Mouse (Mus musculus): ENCODE measurements around the gene Hus1. TPM values are rescaled to one million over a fixed set of nuclear protein-coding genes. Genes with fewer than 3 reads are reported as not detected.
A peak's percentile ranks its signal among the peaks of the same experiment; 100 is the strongest.

Gene Hus1
- polyA plus RNA-seq, 1 experiment from 2014 or later, result 22.6 TPM

GRCm38 (mm10) chr11:9010416-9010815, 575 bp downstream of the Hus1 start:
- H3K27ac ChIP-seq (ENCODE audit: low read depth, low read length), result peak overlapping the region; percentile 68; the same call in 1 of the 2 replicates
- peaks cover 7% of the 10 kb centered on the region for H3K4me1 ChIP-seq (ENCODE audit: control insufficient read depth, insufficient read depth, low read length)
- peak overlapping the region; percentile 92 for H3K9ac ChIP-seq (ENCODE audit: low read length)
- WGBS, result under 1% methylated on average over 7 of the region's 7 CpGs
- peak overlapping the region; percentile 73 for H3K4me3 ChIP-seq (ENCODE audit: low read depth, low read length)
- DNase-seq (ENCODE audit: low spot score, missing footprints) (no peak), ATAC-seq (ENCODE audit: low FRiP score) (peak; percentile 66)
- H3K27me3 ChIP-seq (ENCODE audit: control insufficient read depth, insufficient read depth, low read length), result no peaks in the 10 kb centered on the region
- peak overlapping the region; percentile 74 for H3K4me2 ChIP-seq
- H3K36me3 ChIP-seq (ENCODE audit: control insufficient read depth, insufficient read depth, low read length), result no peaks in the 10 kb centered on the region
- H3K9me3 ChIP-seq (ENCODE audit: control insufficient read depth, low read length), result no peaks in the 10 kb centered on the region

GRCm38 (mm10) chr11:9008761-9009160, 2.2 kb downstream of the Hus1 start:
- Histone ChIP-seq H3K36me3 (ENCODE audit: control insufficient read depth, insufficient read depth, low read length) (peaks cover 9% of the 10 kb centered on the region; the same call in 1 of the 2 replicates), H3K9me3 (ENCODE audit: control insufficient read depth, low read length) (no peaks in the 10 kb centered on the region), H3K27me3 (ENCODE audit: control insufficient read depth, insufficient read depth, low read length) (no peaks in the 10 kb centered on the region), H3K4me1 (ENCODE audit: control insufficient read depth, insufficient read depth, low read length) (peaks cover 7% of the 10 kb centered on the region), H3K4me3 (ENCODE audit: low read depth, low read length) (no peak overlapping the region), H3K27ac (ENCODE audit: low read depth, low read length) (no peak overlapping the region), H3K9ac (ENCODE audit: low read length) (no peak overlapping the region), H3K4me2 (no peak overlapping the region)
- WGBS, result 97% methylated on average over 5 of the region's 5 CpGs
- ATAC-seq (ENCODE audit: low FRiP score) (no peak), DNase-seq (ENCODE audit: low spot score, missing footprints) (no peak)

- no peak overlapping the region for H3K4me2 ChIP-seq
- no peaks in the 10 kb centered on the region for H3K36me3 ChIP-seq (ENCODE audit: control insufficient read depth, insufficient read depth, low read length)
- no peak for ATAC-seq (ENCODE audit: low FRiP score)
- H3K27me3 ChIP-seq (ENCODE audit: control insufficient read depth, insufficient read depth, low read length), result no peaks in the 10 kb centered on the region
- no peak overlapping the region for H3K9ac ChIP-seq (ENCODE audit: low read length)
- no peak overlapping the region for H3K27ac ChIP-seq (ENCODE audit: low read depth, low read length)
- no peak for DNase-seq (ENCODE audit: low spot score, missing footprints)
- WGBS, result 65% methylated on average over 4 of the region's 4 CpGs
- H3K4me1 ChIP-seq (ENCODE audit: control insufficient read depth, insufficient read depth, low read length), result 0 out of 2 replicates have a peak, but pooled peaks cover 3% of the 10 kb centered on the region
- no peaks in the 10 kb centered on the region for H3K9me3 ChIP-seq (ENCODE audit: control insufficient read depth, low read length)
- H3K4me3 ChIP-seq (ENCODE audit: low read depth, low read length), result no peak overlapping the region
Measured at GRCm38 (mm10) chr11:8988084-8988483, 22.9 kb downstream of the Hus1 start.

- ATAC-seq (ENCODE audit: low FRiP score) (no peak), DNase-seq (ENCODE audit: low spot score, missing footprints) (no peak)
- no peak overlapping the region for H3K27ac ChIP-seq (ENCODE audit: low read depth, low read length)
- no peak overlapping the region for H3K9ac ChIP-seq (ENCODE audit: low read length)
- H3K27me3 ChIP-seq (ENCODE audit: control insufficient read depth, insufficient read depth, low read length), result no peaks in the 10 kb centered on the region
- 0 out of 2 replicates have a peak, but pooled peaks cover 3% of the 10 kb centered on the region for H3K4me1 ChIP-seq (ENCODE audit: control insufficient read depth, insufficient read depth, low read length)
- H3K36me3 ChIP-seq (ENCODE audit: control insufficient read depth, insufficient read depth, low read length), result no peaks in the 10 kb centered on the region
- no peaks in the 10 kb centered on the region for H3K9me3 ChIP-seq (ENCODE audit: control insufficient read depth, low read length)
- H3K4me2 ChIP-seq, result no peak overlapping the region
- H3K4me3 ChIP-seq (ENCODE audit: low read depth, low read length), result no peak overlapping the region
Measured at GRCm38 (mm10) chr11:8986058-8986457, 24.9 kb downstream of the Hus1 start.

GRCm38 (mm10) chr11:8983237-8983861, 27.6 kb downstream of the Hus1 start:
- no peak overlapping the region for H3K4me3 ChIP-seq (ENCODE audit: low read depth, low read length)
- DNase-seq (ENCODE audit: low spot score, missing footprints) (peak; percentile 92), ATAC-seq (ENCODE audit: low FRiP score) (peak; percentile 58; the same call in 1 of the 2 replicates)
- H3K9me3 ChIP-seq (ENCODE audit: control insufficient read depth, low read length), result no peaks in the 10 kb centered on the region
- H3K27me3 ChIP-seq (ENCODE audit: control insufficient read depth, insufficient read depth, low read length), result no peaks in the 10 kb centered on the region
- H3K4me1 ChIP-seq (ENCODE audit: control insufficient read depth, insufficient read depth, low read length), result 0 out of 2 replicates have a peak, but pooled peaks cover 3% of the 10 kb centered on the region
- no peak overlapping the region for H3K9ac ChIP-seq (ENCODE audit: low read length)
- H3K27ac ChIP-seq (ENCODE audit: low read depth, low read length), result no peak overlapping the region
- no peaks in the 10 kb centered on the region for H3K36me3 ChIP-seq (ENCODE audit: control insufficient read depth, insufficient read depth, low read length)
- H3K4me2 ChIP-seq, result no peak overlapping the region
- 45% methylated on average over 6 of the region's 6 CpGs for WGBS

GRCm38 (mm10) chr11:8978154-8978553, 32.8 kb downstream of the Hus1 start:
- H3K4me2 ChIP-seq, result no peak overlapping the region
- H3K9ac ChIP-seq (ENCODE audit: low read length), result no peak overlapping the region
- H3K36me3 ChIP-seq (ENCODE audit: control insufficient read depth, insufficient read depth, low read length), result no peaks in the 10 kb centered on the region
- H3K9me3 ChIP-seq (ENCODE audit: control insufficient read depth, low read length), result no peaks in the 10 kb centered on the region
- DNase-seq (ENCODE audit: low spot score, missing footprints) (no peak), ATAC-seq (ENCODE audit: low FRiP score) (no peak)
- WGBS, result 91% methylated on average over 4 of the region's 4 CpGs
- no peaks in the 10 kb centered on the region for H3K27me3 ChIP-seq (ENCODE audit: control insufficient read depth, insufficient read depth, low read length)
- no peak overlapping the region for H3K4me3 ChIP-seq (ENCODE audit: low read depth, low read length)
- no peak overlapping the region for H3K27ac ChIP-seq (ENCODE audit: low read depth, low read length)
- no peaks in the 10 kb centered on the region for H3K4me1 ChIP-seq (ENCODE audit: control insufficient read depth, insufficient read depth, low read length)

- ATAC-seq (ENCODE audit: low FRiP score) (no peak), DNase-seq (ENCODE audit: low spot score, missing footprints) (no peak)
- 53% methylated on average over 3 of the region's 3 CpGs for WGBS
- Histone ChIP-seq H3K9me3 (ENCODE audit: control insufficient read depth, low read length) (no peaks in the 10 kb centered on the region), H3K36me3 (ENCODE audit: control insufficient read depth, insufficient read depth, low read length) (no peaks in the 10 kb centered on the region), H3K4me2 (no peak within 1 kb of the TSS), H3K27me3 (ENCODE audit: control insufficient read depth, insufficient read depth, low read length) (no peaks in the 10 kb centered on the region), H3K4me1 (ENCODE audit: control insufficient read depth, insufficient read depth, low read length) (no peaks in the 10 kb centered on the region), H3K27ac (ENCODE audit: low read depth, low read length) (no peak within 1 kb of the TSS), H3K4me3 (ENCODE audit: low read depth, low read length) (no peak within 1 kb of the TSS), H3K9ac (ENCODE audit: low read length) (no peak within 1 kb of the TSS)
Measured at GRCm38 (mm10) chr11:8973166-8973565, 37.8 kb downstream of the Hus1 start, which contains the start of gene Pkd1l1. Pkd1l1 (minus strand) TSS chr11:8973266.

- no peaks in the 10 kb centered on the region for H3K9me3 ChIP-seq (ENCODE audit: control insufficient read depth, low read length)
- H3K27me3 ChIP-seq (ENCODE audit: control insufficient read depth, insufficient read depth, low read length), result no peaks in the 10 kb centered on the region
- H3K4me3 ChIP-seq (ENCODE audit: low read depth, low read length), result no peak overlapping the region
- H3K36me3 ChIP-seq (ENCODE audit: control insufficient read depth, insufficient read depth, low read length), result no peaks in the 10 kb centered on the region
- no peak overlapping the region for H3K9ac ChIP-seq (ENCODE audit: low read length)
- DNase-seq (ENCODE audit: low spot score, missing footprints) (no peak), ATAC-seq (ENCODE audit: low FRiP score) (no peak)
- H3K4me2 ChIP-seq, result no peak overlapping the region
- 93% methylated on average over 6 of the region's 6 CpGs for WGBS
- no peaks in the 10 kb centered on the region for H3K4me1 ChIP-seq (ENCODE audit: control insufficient read depth, insufficient read depth, low read length)
- no peak overlapping the region for H3K27ac ChIP-seq (ENCODE audit: low read depth, low read length)
Measured at GRCm38 (mm10) chr11:8972093-8972492, 38.9 kb downstream of the Hus1 start.

- no peaks in the 10 kb centered on the region for H3K36me3 ChIP-seq (ENCODE audit: control insufficient read depth, insufficient read depth, low read length)
- no peaks in the 10 kb centered on the region for H3K9me3 ChIP-seq (ENCODE audit: control insufficient read depth, low read length)
- H3K27me3 ChIP-seq (ENCODE audit: control insufficient read depth, insufficient read depth, low read length), result no peaks in the 10 kb centered on the region
- DNase-seq (ENCODE audit: low spot score, missing footprints) (peak; percentile 56), ATAC-seq (ENCODE audit: low FRiP score) (peak; percentile 65)
- H3K4me3 ChIP-seq (ENCODE audit: low read depth, low read length), result no peak overlapping the region
- H3K4me1 ChIP-seq (ENCODE audit: control insufficient read depth, insufficient read depth, low read length), result no peaks in the 10 kb centered on the region
- no peak overlapping the region for H3K4me2 ChIP-seq
- WGBS, result 72% methylated on average over 9 of the region's 9 CpGs
- H3K27ac ChIP-seq (ENCODE audit: low read depth, low read length), result no peak overlapping the region
- no peak overlapping the region for H3K9ac ChIP-seq (ENCODE audit: low read length)
Measured at GRCm38 (mm10) chr11:8970509-8970908, 40.5 kb downstream of the Hus1 start.
